Mouse (Mus musculus) retina, postnatal 1 day (tissue): ENCODE data around the gene Zfp365.

Experiments used
- DNase-seq: peaks from one replicate; pipeline ENCODE4 v3.0.0-alpha.2; 2012

Zfp365 gene

DNA sequence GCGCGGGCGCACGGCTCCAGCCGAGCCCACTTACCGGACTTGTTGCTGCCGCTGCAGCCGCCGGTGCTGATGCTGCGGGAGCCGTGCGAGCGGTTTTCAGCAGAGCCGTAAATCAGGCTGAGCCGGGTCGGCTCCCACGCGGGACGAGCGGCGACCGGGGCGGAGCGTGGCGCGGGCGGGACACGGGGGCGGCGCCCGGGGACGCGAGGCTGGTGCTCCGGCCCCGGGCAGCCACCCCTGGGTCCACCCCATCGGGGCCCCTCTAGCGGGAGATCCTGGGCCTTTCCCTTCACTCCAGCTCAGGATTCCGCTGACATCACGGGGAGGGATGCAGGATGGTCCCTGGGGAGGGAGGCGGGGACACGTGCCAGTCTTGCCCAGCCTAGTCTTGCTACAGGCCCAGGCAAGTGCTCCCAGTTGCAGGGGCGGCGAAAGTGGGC is at the start of gene Zfp365:
Gene Zfp365 (minus strand): TSS at position 326 of the 440 bp plus-strand sequence.
- peak; percentile 92 for DNase-seq

- DNase-seq, result peak; percentile 14
Observed at GRCm38 (mm10) chr10:67959982-67960381, 47.5 kb upstream of the Zfp365 start.

GRCm38 (mm10) chr10:67955982-67956381 is 43.5 kb upstream of the Zfp365 start:
- DNase-seq, result no peak

GRCm38 (mm10) chr10:67951690-67952089 is 39.2 kb upstream of the Zfp365 start:
- DNase-seq, result no peak

DNA sequence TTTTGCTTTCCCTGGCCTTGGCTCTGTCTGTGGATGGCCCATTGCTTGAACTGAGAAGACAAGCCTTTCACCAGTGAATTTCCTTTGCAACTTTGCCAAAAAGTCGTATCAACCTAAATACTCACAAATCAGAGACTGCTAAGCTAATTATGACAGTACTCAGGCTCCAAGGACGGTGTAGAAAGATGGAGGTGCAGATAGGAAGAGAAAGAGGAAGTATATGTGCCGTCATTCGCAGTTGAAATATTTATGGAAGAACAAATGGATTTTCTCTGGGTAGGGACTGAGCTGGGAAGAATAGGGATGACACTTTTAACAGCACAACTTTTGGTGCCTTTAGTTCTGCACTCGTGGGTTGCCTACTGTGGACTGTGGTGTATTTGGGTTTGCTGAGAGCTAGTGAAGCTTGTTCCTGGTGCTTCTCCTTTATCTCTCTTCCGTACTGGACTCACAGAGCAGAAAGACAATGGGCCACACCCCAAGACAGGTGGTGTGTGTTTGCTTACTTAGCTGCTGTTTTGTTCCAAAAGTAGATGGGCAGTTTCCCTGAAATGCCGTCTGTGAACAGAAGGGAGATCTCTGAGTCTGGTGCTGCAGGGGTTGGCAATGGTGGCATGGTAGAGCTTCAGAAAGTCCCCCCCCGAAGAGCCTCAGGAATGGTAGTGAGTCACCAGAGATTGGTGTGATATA is 37.7 kb upstream of the Zfp365 start:
- DNase-seq, result no peak

- peak; percentile 7 for DNase-seq
Observed at GRCm38 (mm10) chr10:67943513-67943912, 31.1 kb upstream of the Zfp365 start.

DNA sequence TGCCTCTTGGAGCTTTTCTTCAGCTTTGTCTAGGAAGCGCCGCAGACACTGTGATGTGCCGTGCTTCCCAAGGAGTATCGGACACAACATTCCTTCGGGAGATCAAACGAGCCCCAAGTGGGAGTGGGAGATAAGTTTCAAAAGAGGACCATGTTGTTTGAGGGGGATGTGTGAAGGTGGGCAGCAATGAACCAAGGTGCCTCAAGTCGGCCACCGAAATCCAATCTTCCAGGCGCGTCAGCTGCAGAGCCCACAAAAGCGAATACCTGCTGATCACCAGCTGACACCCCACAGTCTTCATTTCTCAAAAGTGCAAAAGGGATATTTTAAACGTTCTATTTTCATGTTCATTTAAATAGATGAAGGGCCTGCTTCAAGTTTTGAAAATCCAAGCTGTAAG is 27.1 kb upstream of the Zfp365 start:
- DNase-seq, result no peak

DNA sequence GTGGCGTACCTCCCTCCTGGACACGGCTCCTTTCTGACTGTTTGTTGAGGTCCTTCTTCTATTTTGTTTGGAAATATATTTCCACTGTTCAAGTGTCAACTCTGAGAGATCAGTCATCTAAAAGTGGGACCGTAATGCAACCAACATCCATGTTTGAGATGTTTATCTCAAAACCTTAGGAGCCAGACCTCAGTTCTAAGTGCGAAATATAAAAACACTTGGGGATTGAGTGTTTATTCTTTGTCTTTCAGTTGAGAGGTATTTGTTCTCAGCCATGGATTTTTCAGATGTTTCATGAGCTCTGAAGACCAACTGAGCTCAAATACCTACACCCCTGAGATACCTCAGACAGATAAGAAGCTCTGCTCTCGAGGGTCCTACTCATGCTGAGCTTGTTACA is 25.3 kb upstream of the Zfp365 start:
- no peak for DNase-seq

DNA sequence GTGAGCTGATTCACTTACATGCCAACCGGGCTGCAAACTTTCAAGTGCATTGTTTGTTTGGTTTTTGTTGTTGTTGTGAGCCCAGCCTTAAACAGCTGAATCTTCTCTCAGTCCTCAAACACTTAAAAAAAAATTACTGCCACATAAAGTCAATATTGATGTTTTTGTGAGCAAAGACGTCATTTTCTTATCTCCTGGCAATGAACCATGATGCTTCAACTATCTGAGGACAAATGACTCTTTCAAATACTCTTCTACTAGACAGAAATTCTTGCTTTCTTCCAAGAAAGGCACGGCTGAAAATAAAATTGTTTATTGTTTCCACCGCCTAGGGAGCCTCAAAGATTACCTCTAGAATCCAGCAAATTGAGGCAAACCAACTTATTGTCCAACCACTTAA is 24.5 kb upstream of the Zfp365 start:
- no peak for DNase-seq

- no peak for DNase-seq
Observed at GRCm38 (mm10) chr10:67932780-67933179, 20.3 kb upstream of the Zfp365 start.

GRCm38 (mm10) chr10:67931328-67931727 is 18.9 kb upstream of the Zfp365 start:
- no peak for DNase-seq

DNA sequence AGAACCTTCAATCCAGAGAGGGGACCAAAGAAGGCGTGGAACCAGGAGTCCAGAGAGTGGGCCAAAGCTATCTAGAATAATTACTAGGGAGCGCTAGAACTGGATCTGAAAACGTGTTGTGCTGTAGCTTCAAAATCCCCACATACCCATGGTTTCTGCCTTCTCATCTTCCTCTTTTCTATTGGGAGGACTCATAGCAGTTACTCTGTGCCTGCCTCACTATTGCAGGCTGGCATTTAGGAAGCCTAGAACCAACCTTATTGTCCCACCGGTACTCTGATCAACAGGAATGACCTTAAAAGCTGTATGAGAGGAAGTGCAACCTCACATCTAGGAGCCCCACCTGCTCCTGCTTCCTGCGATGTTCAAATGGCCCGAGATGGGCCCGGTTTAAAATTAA is 16.1 kb upstream of the Zfp365 start:
- no peak for DNase-seq

DNA sequence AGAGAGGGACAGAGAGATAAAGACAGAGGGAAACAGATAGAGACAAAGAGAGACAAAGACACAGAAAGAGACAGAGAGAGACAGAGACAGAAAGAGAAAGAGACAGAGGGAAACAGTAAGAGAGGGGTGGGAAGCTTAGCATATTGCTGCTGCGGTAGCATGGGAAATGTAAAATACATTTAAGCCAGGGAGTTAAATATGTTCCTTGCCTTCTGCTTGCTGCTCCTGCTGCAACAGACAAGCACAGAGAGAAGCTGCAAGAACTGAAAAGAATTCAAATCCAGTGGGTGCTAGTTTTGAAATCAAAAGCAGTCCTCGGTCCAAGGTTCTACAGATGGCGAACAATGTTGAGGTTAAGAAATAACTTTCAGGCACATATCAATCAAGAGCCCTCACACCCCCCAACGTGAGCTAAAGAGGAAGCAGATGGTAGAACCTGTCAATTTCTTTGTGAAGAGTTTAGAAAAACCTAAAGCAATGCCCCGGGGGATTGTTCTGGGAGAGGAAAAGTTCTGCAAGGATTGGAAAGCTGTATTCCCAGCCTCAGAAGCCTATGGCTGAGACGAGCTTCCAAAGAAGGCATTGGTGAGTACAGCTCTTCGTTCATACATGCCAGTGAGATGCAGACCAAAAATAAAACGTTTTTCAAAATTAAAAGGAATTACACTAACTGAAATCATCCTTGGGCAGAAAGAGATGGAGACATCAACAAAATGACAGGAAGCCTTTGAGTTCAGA is 15.4 kb upstream of the Zfp365 start:
- DNase-seq, result no peak

DNA sequence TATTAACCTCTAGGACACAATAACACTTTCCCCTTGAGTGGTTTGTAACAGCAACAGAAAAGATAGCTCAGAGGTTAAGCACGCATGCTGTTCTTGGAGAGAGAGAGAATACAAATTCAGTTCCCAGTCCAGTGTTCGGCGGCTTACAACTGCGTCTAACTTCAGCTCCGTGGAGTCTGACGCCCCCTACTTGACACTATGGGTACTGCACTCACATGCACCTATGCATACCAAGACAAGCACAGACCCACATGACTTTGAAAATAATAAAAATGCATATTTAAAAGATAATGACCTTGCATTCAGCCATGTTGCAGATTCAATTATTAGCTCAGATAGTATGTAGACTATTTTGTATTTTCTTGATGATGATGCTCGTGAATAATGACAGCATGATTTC is 11.6 kb upstream of the Zfp365 start:
- DNase-seq, result no peak

DNA sequence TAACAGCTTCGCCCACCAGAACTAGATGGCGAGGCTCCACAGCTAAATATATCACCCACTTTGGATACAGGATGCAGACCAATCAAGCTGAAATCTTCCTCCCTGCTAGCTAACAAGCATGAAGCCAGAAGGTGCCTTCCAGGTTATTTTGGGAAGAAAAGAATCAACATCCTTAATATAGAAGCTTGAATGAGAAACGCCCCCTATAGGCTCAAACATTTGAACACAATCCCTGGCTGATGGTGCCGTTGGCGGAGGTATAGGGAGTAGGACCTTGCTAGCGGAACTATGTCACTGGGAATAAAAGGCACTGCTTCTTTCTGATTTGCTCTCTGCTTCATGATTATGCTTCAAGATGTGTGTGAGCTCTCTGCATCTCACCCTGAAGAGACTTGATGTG is 9.3 kb upstream of the Zfp365 start:
- no peak for DNase-seq

- no peak for DNase-seq
Observed at GRCm38 (mm10) chr10:67919706-67920105, 7.2 kb upstream of the Zfp365 start.

DNA sequence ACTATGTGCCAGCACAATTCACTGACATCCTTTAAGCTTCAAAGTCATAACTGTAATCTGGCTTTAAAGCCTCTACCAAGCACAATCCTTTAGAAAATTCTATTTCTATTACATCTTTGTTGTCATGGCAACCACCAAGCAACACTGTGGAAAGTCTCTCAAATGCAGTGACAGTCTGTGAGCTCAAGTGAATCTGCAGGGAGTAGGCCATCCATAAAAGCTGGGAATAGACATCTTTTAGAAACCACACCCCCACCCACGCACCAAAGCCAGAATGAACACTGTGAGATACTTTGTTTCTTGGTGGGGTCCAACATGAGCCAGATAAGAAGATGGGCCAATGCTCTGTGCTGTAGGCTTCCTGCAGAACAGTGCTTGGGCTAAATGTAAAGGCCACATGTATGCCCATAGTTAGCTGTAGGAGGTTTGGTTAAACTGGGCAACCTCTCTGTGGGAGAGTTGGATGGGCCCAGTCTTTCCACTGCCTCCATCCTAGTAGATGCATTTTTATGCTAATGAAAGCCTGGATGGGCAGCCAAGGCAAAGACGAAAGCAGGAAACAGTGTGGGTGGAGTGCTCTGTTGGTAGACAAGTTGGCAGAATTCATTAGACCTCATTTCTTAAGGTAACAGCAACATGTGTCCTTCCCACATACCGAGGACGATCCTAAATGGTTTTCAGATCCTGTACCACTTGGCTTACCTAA is 5.9 kb upstream of the Zfp365 start:
- no peak for DNase-seq

DNA sequence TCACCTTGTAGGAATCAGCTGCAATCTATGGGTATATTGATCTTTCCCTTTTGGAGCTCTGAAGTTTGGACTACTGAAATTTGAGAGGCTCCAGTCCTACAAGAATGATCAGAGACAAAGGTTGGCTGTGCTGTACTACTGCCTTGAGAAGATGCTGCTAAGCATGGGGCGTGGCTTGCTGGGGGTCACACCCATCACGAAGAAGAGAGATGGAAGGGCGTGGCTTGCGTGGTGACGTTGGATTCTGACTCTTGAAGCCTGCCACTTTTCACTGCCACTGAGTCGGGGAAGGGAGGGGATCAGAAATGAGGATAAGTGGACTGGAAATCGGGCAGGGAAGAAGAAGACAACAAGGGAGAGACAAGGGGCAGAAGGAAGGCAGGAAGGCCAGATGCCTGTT is 4.9 kb upstream of the Zfp365 start:
- no peak for DNase-seq

DNA sequence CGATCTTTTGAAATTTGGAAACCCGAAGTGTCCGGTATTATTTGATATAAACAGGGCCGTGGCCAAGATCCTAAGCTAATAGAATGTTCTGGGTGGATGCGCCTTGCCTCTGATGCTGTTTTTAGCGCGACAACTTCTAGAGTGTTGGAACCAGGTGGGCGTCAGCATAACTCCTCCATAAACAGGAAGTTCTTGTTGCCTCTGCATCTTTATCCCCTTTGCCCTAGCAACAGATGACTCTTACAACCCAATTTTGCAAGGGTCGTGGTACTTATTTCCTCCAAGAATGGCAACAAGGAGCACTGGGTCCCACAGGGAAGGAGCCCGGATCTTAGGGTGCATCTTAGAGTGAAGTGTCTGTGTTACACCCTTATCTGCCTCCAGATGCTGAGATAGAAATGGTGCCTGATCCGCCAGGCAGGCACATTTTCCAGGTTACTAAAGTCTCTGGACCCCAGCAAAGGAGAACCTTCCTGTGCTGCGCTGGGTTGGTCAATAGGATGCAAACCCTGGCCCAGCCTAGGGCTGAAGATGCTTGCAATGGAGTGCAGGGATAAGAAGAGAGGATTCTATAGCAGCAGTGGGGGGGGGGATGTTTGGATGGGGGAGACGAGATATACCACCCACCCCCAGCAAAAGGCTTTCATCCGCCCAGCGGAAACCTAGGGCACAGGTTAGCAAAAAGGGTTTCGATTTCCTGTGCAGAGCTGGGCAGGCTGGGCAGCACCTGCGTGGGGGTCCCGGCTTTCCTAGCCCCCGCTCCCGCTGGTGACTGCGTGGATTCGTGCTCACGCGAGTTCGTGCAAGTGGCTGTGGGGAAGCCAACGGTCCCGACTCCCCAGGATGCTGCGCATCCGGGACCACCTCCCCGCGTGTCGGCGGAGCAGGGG is 770 bp downstream of the Zfp365 start:
- peak; percentile 6 for DNase-seq

DNA sequence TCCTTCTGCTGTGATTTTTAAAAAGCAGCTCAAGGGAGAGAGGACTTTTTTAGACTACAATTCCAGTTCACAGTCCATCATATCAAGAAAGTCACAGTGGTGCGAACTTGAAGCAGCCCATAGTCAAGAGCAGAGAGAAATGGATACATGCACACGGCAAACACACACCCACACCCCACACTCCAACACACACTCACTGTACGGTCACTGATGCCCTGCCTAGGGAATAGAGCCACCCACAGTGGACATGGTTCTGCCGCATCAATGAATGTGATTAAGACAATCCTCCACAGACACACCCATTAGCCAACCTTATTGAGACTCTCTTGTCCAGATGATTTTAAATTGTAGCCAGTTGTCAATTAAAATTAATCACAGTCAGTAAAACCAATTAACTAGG is 4.5 kb downstream of the Zfp365 start:
- peak; percentile 15 for DNase-seq

DNA sequence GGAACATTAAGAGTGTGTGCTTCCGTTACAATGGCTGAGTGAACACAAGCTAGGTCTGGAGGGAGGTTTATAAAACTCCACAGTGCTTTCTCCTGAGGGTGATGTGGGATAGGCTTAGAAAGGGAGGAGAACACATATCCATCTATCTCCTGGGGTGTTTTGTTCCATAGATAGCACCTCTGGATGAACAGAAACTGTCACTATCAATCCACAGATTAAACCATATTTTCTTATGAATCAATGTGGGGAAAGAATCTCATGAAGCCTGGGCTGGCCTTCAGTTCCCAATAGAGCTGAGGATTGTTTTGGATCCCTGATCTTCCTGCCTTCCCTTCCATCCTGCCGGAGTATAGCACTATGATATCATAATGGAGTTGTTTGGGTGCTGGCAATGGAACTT is 5.5 kb downstream of the Zfp365 start:
- no peak for DNase-seq

GRCm38 (mm10) chr10:67906063-67906462 is 6.4 kb downstream of the Zfp365 start:
- no peak for DNase-seq

GRCm38 (mm10) chr10:67903387-67903786 is 9.1 kb downstream of the Zfp365 start:
- DNase-seq, result no peak
